Mouse (Mus musculus) heart, postnatal 25 days (tissue): Measurements from ENCODE around the gene Rad51b. TPM values are rescaled to one million over a fixed set of nuclear protein-coding genes. Genes with fewer than 3 reads are reported as not detected.
A peak's percentile ranks its signal among the peaks of the same experiment; 100 is the strongest.

ENCODE experiments used
- DNase-seq: peaks from one replicate; pipeline ENCODE4 v3.0.0; 2022; ENCODE audit warnings: low spot score
- intact Hi-C: fragments of 180-260 bp; cut with DNase I; formaldehyde crosslinking; loops from one replicate; pipeline ENCODE4 v1.15.1; 2025
- total RNA-seq, 2 experiments: library from RNA; stranded (reverse); gene quantifications; 2 replicates each; pipeline ENCODE4 v1.2.3; 2021

The Rad51b gene
- total RNA-seq, 2 experiments from 2014 or later = 0.68 to 0.84 TPM

GRCm38 (mm10) chr12:79796260-79796659, 499.2 kb downstream of the Rad51b start:
- intact Hi-C loops = loop anchor here (2.0 to 5.0 kb wide), 4 partner anchors 43 to 131 kb away; no protein-coding TSS in a partner anchor
- peak; percentile 24 for DNase-seq

- intact Hi-C loops = loop anchor here (2.0 to 5.0 kb wide), 4 partner anchors 42 to 130 kb away; no protein-coding TSS in a partner anchor
- DNase-seq = no peak
Measured at GRCm38 (mm10) chr12:79796823-79797821, 500.0 kb downstream of the Rad51b start.

- intact Hi-C loops = loop anchor here (5.0 kb wide), 3 partner anchors 89 to 129 kb away; no protein-coding TSS in a partner anchor
- DNase-seq = no peak
Measured at GRCm38 (mm10) chr12:79798488-79798887, 501.4 kb downstream of the Rad51b start.

GRCm38 (mm10) chr12:79799370-79799769, 502.3 kb downstream of the Rad51b start:
- intact Hi-C loops = loop anchor here (5.0 kb wide), 3 partner anchors 88 to 128 kb away; no protein-coding TSS in a partner anchor
- DNase-seq = no peak

- intact Hi-C loops = no loop called here
- DNase-seq = no peak
Measured at GRCm38 (mm10) chr12:79803670-79804069, 506.6 kb downstream of the Rad51b start.

GRCm38 (mm10) chr12:79804776-79805524, 507.9 kb downstream of the Rad51b start:
- DNase-seq = no peak
- intact Hi-C loops = no loop called here

- intact Hi-C loops = no loop called here
- DNase-seq = no peak
Measured at GRCm38 (mm10) chr12:79806990-79807389, 509.9 kb downstream of the Rad51b start.

GRCm38 (mm10) chr12:79807410-79807847, 510.3 kb downstream of the Rad51b start:
- no peak for DNase-seq

GRCm38 (mm10) chr12:79807938-79808401, 510.9 kb downstream of the Rad51b start:
- no peak for DNase-seq
- intact Hi-C loops = no loop called here

More at GRCm38 (mm10) chr12:79807410-79807847, 510.3 kb downstream of the Rad51b start:
- intact Hi-C loops = no loop called here

- intact Hi-C loops = no loop called here
- DNase-seq = no peak
Measured at GRCm38 (mm10) chr12:79808426-79809398, 511.6 kb downstream of the Rad51b start.

- no peak for DNase-seq
- intact Hi-C loops = no loop called here
Measured at GRCm38 (mm10) chr12:79809518-79809917, 512.4 kb downstream of the Rad51b start.

GRCm38 (mm10) chr12:79812422-79812821, 515.3 kb downstream of the Rad51b start:
- no peak for DNase-seq
- intact Hi-C loops = no loop called here

GRCm38 (mm10) chr12:79812838-79813563, 515.9 kb downstream of the Rad51b start:
- intact Hi-C loops = no loop called here
- DNase-seq = no peak

- DNase-seq = no peak
- intact Hi-C loops = no loop called here
Measured at GRCm38 (mm10) chr12:79813566-79814305, 516.7 kb downstream of the Rad51b start.

GRCm38 (mm10) chr12:79814312-79815091, 517.4 kb downstream of the Rad51b start:
- DNase-seq = no peak
- intact Hi-C loops = no loop called here

GRCm38 (mm10) chr12:79816241-79816640, 519.2 kb downstream of the Rad51b start:
- intact Hi-C loops = no loop called here
- DNase-seq = no peak
